Comparison of ENCODE assay signal across 18 mouse cellular contexts in the genomic region with DNA sequence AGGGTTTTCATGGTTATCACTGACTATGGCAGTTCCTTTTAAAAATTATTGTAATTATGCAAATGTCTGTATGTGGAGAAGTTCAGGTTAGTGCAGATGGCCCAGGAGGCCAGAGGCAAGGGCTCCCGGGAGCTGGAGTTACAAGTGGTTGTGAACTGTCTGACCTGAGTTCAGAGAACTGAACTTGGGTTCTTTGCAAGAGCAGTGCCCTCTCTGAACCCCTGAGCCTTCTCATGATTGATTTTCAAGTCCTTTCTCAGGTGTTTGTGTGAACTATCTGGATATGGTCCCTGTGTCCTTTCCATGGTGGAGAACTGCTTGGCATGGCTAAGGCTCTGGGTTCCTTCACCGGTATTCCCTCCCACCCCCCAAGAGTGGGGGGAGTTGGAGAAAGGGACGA. TPM values are rescaled to one million over a fixed set of nuclear protein-coding genes. Genes with fewer than 3 reads are reported as not detected.
A peak's percentile ranks its signal among the peaks of the same experiment; 100 is the strongest.
DNase-seq lines count a peak whose midpoint lies in the region; ATAC-seq and TF ChIP-seq lines count a peak whose summit lies in the region.
"Had no signal": no experiment of that assay in that cellular context is flagged by ENCODE, and none has a peak within 500 bp of the region (broad histone marks: within the 10 kb centered on the region; RNA-seq: fewer than 3 reads in every experiment).

No protein-coding gene starts in this region.

- peak overlapping the region; percentile 7; the same call in 1 of the 2 replicates for H3K4me2 ChIP-seq in liver, postnatal 0 days (ENCODE audit: low read depth, low read length)
- no peak overlapping the region for H3K4me2 ChIP-seq in forebrain, embryonic 13.5 days
- H3K4me2 ChIP-seq: forebrain, embryonic 12.5 days; heart, embryonic 12.5 days; hindbrain, embryonic 15.5 days; limb, embryonic 15.5 days had no signal

- no peak for TF ChIP-seq POLR2A in heart, adult 2 months (IDR thresholded peaks at IDR 0.05; ENCODE audit: insufficient read depth, low read depth, low read length)

- intact Hi-C loops in heart, adult 2 months (cut with DNase I) = loop anchor here (1.0 to 5.0 kb wide), 3 partner anchors 19 to 96 kb away; no protein-coding TSS in a partner anchor
- intact Hi-C loops in heart, postnatal 14 days (cut with DNase I) = loop anchor here (1.0 kb wide), 1 partner anchor 96 kb away; no protein-coding TSS in a partner anchor
- intact Hi-C loops in left cerebral cortex, adult 2 months (cut with DNase I) = loop anchor here (1.0 kb wide), 1 partner anchor 96 kb away; no protein-coding TSS in a partner anchor
- intact Hi-C loops in left cerebral cortex, postnatal 25 days (cut with DNase I) = loop anchor here (1.0 kb wide), 1 partner anchor 96 kb away; no protein-coding TSS in a partner anchor

- no peaks in the 10 kb centered on the region for H3K9me3 ChIP-seq in liver, postnatal 0 days (ENCODE audit: low read length)
- no peaks in the 10 kb centered on the region for H3K9me3 ChIP-seq in forebrain, embryonic 13.5 days (replicated peaks)
- H3K9me3 ChIP-seq: forebrain, embryonic 12.5 days; heart, embryonic 12.5 days; hindbrain, embryonic 10.5 days; hindbrain, embryonic 15.5 days; limb, embryonic 10.5 days; limb, embryonic 15.5 days had no signal

- TF ChIP-seq EP300 in heart, adult 2 months (IDR thresholded peaks at IDR 0.05; ENCODE audit: insufficient read depth, low read depth, low read length) = no peak
- no peak for TF ChIP-seq EP300 in liver, postnatal 0 days (IDR thresholded peaks at IDR 0.05; ENCODE audit: low read depth)

- peaks cover 12% of the 10 kb centered on the region for H3K4me1 ChIP-seq in heart, adult 2 months (ENCODE audit: control insufficient read depth, insufficient read depth, low read length)
- peaks cover 33% of the 10 kb centered on the region for H3K4me1 ChIP-seq in brown adipose tissue, adult 24 weeks (ENCODE audit: control insufficient read depth, insufficient read depth, insufficient read length, low read length)
- H3K4me1 ChIP-seq in liver, postnatal 0 days (ENCODE audit: insufficient read depth) = peaks cover 6% of the 10 kb centered on the region; the same call in 1 of the 2 replicates
- no peaks in the 10 kb centered on the region for H3K4me1 ChIP-seq in forebrain, embryonic 13.5 days
- H3K4me1 ChIP-seq: forebrain, embryonic 12.5 days; hindbrain, embryonic 15.5 days; limb, embryonic 10.5 days; limb, embryonic 15.5 days had no signal

- 86% methylated on average over 3 of the region's 3 CpGs for WGBS in heart, adult 2 months
- WGBS in liver, postnatal 0 days (ENCODE audit: insufficient replicate concordance) = 65% methylated on average over 3 of the region's 3 CpGs
- 91% methylated on average over 3 of the region's 3 CpGs for WGBS in forebrain, embryonic 13.5 days

- no peak overlapping the region for H3K4me3 ChIP-seq in heart, adult 2 months
- H3K4me3 ChIP-seq in left cerebral cortex, adult 2 months = no peak overlapping the region
- H3K4me3 ChIP-seq in brown adipose tissue, adult 24 weeks (ENCODE audit: insufficient read depth, low read depth, low read length) = no peak overlapping the region
- no peak overlapping the region for H3K4me3 ChIP-seq in liver, postnatal 0 days (ENCODE audit: low read depth, low read length)
- H3K4me3 ChIP-seq in forebrain, embryonic 13.5 days = no peak overlapping the region
- H3K4me3 ChIP-seq: erythroblast, embryonic 14.5 days; forebrain, embryonic 12.5 days; heart, embryonic 12.5 days; hindbrain, embryonic 10.5 days; hindbrain, embryonic 15.5 days; limb, embryonic 10.5 days; limb, embryonic 15.5 days had no signal

- H3K79me2 ChIP-seq in heart, adult 2 months (replicated peaks; ENCODE audit: control insufficient read depth, insufficient read depth, low read length) = no peaks in the 10 kb centered on the region

- no peaks in the 10 kb centered on the region for H3K27me3 ChIP-seq in heart, adult 2 months (ENCODE audit: control insufficient read depth, insufficient read depth, low read length)
- no peaks in the 10 kb centered on the region for H3K27me3 ChIP-seq in liver, postnatal 0 days (ENCODE audit: insufficient read depth, low read length)
- no peaks in the 10 kb centered on the region for H3K27me3 ChIP-seq in forebrain, embryonic 13.5 days
- H3K27me3 ChIP-seq: forebrain, embryonic 12.5 days; hindbrain, embryonic 15.5 days; limb, embryonic 15.5 days had no signal

- H3K36me3 ChIP-seq in heart, adult 2 months (ENCODE audit: control insufficient read depth, insufficient read depth, low read length) = peaks cover 6% of the 10 kb centered on the region; the same call in 1 of the 2 replicates
- H3K36me3 ChIP-seq in liver, postnatal 0 days (replicated peaks; ENCODE audit: insufficient read depth, low read length) = peaks cover 60% of the 10 kb centered on the region
- H3K36me3 ChIP-seq in forebrain, embryonic 13.5 days (ENCODE audit: poor library complexity, severe bottlenecking) = peaks cover 85% of the 10 kb centered on the region

- H3K27ac ChIP-seq in heart, adult 2 months = peak overlapping the region; percentile 27; the same call in 1 of the 2 replicates
- peak overlapping the region; percentile 37; the same call in 1 of the 2 replicates for H3K27ac ChIP-seq in left cerebral cortex, adult 2 months
- peak overlapping the region; percentile 32; the same call in 1 of the 2 replicates for H3K27ac ChIP-seq in brown adipose tissue, adult 24 weeks (replicated peaks; ENCODE audit: low read depth, low read length)
- peak overlapping the region; percentile 74 for H3K27ac ChIP-seq in liver, postnatal 0 days (ENCODE audit: low read depth)
- H3K27ac ChIP-seq in forebrain, embryonic 13.5 days = no peak overlapping the region
- H3K27ac ChIP-seq: forebrain, embryonic 12.5 days; hindbrain, embryonic 10.5 days; hindbrain, embryonic 15.5 days; limb, embryonic 10.5 days; limb, embryonic 15.5 days had no signal

- no peak overlapping the region for H3K9ac ChIP-seq in heart, adult 2 months (ENCODE audit: low read depth, low read length)
- H3K9ac ChIP-seq in liver, postnatal 0 days (replicated peaks) = no peak overlapping the region
- H3K9ac ChIP-seq in forebrain, embryonic 13.5 days = no peak overlapping the region
- H3K9ac ChIP-seq: forebrain, embryonic 12.5 days; heart, embryonic 12.5 days; hindbrain, embryonic 15.5 days; limb, embryonic 15.5 days had no signal

- peak; percentile 61 for ATAC-seq in liver, postnatal 0 days
- no peak for ATAC-seq in forebrain, embryonic 13.5 days
- ATAC-seq: activated CD4-positive, CD25-positive, alpha-beta regulatory T cell, adult 4 months; inflammation-experienced regulatory T-cells, adult 6 months had no signal

- no peak for TF ChIP-seq CTCF in heart, adult 2 months (IDR thresholded peaks at IDR 0.05)
- no peak for TF ChIP-seq CTCF in left cerebral cortex, adult 2 months (IDR thresholded peaks at IDR 0.05)
- no peak for TF ChIP-seq CTCF in liver, postnatal 0 days (IDR thresholded peaks at IDR 0.05; ENCODE audit: low read depth)

- no peak for DNase-seq in heart, adult 2 months
- DNase-seq in heart, postnatal 14 days = no peak
- DNase-seq in left cerebral cortex, adult 2 months (ENCODE audit: extremely low spot score in 1 of 2, low spot score in 2 of 2) = no peak
- DNase-seq in left cerebral cortex, postnatal 25 days (ENCODE audit: low spot score in 2 of 2) = no peak
- DNase-seq in liver, postnatal 0 days = no peak
- DNase-seq: lung, adult 2 months; thymus, postnatal 25 days had no signal

RNA-seq across cellular contexts. Expression of a gene that starts 14.7 kb away (rescaled TPM):
- total RNA-seq in heart, adult 2 months (2021) = 10 to 100 TPM in 1 of 2 experiments, 1 to 10 TPM in 1; 9.3 to 11.2 TPM
- 9.5 and 10.3 TPM in 2 replicates for polyA plus RNA-seq in heart, adult 2 months (2012; rRNA removed)
- 10 to 100 TPM; 11.4 to 11.9 TPM for total RNA-seq in heart, postnatal 14 days (2021)
- total RNA-seq in left cerebral cortex, adult 2 months (2021) = 10 to 100 TPM; 30.2 to 30.8 TPM
- total RNA-seq in left cerebral cortex, postnatal 25 days (2021) = 10 to 100 TPM; 29.7 to 30.7 TPM
- polyA plus RNA-seq in brown adipose tissue, adult 24 weeks (2012; ENCODE audit: insufficient read depth, insufficient read length, missing spikeins) = 21.9 and 23.3 TPM in 2 replicates
- polyA plus RNA-seq in liver, postnatal 0 days (2015; fragmentation: Nextera tagmentation; extraction: Ambion mirVana) = 19.3 and 20.8 TPM in 2 replicates
- 67.0 and 77.0 TPM in 2 replicates for polyA plus RNA-seq in forebrain, embryonic 13.5 days (2015; fragmentation: Nextera tagmentation; extraction: Ambion mirVana)

RNA-seq across cellular contexts. Expression of a gene that starts 14.7 kb away (rescaled TPM):
- total RNA-seq in heart, adult 2 months (2021) = 1 to 10 TPM; 3.2 to 4.6 TPM
- polyA plus RNA-seq in heart, adult 2 months (2012; rRNA removed) = 5.9 and 6.5 TPM in 2 replicates
- 1 to 10 TPM; 6.8 to 7.7 TPM for total RNA-seq in heart, postnatal 14 days (2021)
- total RNA-seq in left cerebral cortex, adult 2 months (2021) = 10 to 100 TPM; 15.7 to 23.5 TPM
- total RNA-seq in left cerebral cortex, postnatal 25 days (2021) = 10 to 100 TPM; 18.8 to 19.0 TPM
- 23.4 and 27.8 TPM in 2 replicates for polyA plus RNA-seq in brown adipose tissue, adult 24 weeks (2012; ENCODE audit: insufficient read depth, insufficient read length, missing spikeins)
- 291 and 304 TPM in 2 replicates for polyA plus RNA-seq in liver, postnatal 0 days (2015; fragmentation: Nextera tagmentation; extraction: Ambion mirVana)
- polyA plus RNA-seq in forebrain, embryonic 13.5 days (2015; fragmentation: Nextera tagmentation; extraction: Ambion mirVana) = 23.3 and 28.6 TPM in 2 replicates

RNA-seq across cellular contexts. Expression of a gene that starts 29.4 kb away (rescaled TPM):
- total RNA-seq in heart, adult 2 months (2021) = 1 to 10 TPM; 7.4 to 9.4 TPM
- 10.1 and 12.6 TPM in 2 replicates for polyA plus RNA-seq in heart, adult 2 months (2012; rRNA removed)
- total RNA-seq in heart, postnatal 14 days (2021) = 10 to 100 TPM; 15.7 to 16.9 TPM
- 10 to 100 TPM; 34.0 to 34.1 TPM for total RNA-seq in left cerebral cortex, adult 2 months (2021)
- 10 to 100 TPM; 33.3 to 34.1 TPM for total RNA-seq in left cerebral cortex, postnatal 25 days (2021)
- polyA plus RNA-seq in brown adipose tissue, adult 24 weeks (2012; ENCODE audit: insufficient read depth, insufficient read length, missing spikeins) = 11.6 and 14.3 TPM in 2 replicates
- polyA plus RNA-seq in liver, postnatal 0 days (2015; fragmentation: Nextera tagmentation; extraction: Ambion mirVana) = 23.8 and 26.0 TPM in 2 replicates
- 47.5 and 50.2 TPM in 2 replicates for polyA plus RNA-seq in forebrain, embryonic 13.5 days (2015; fragmentation: Nextera tagmentation; extraction: Ambion mirVana)

RNA-seq across cellular contexts. Expression of a gene that starts 40.9 kb away (rescaled TPM):
- total RNA-seq in heart, adult 2 months (2021) = 10 to 100 TPM; 12.8 to 13.0 TPM
- polyA plus RNA-seq in heart, adult 2 months (2012; rRNA removed) = 17.9 and 25.3 TPM in 2 replicates
- total RNA-seq in heart, postnatal 14 days (2021) = 10 to 100 TPM; 18.5 to 19.0 TPM
- total RNA-seq in left cerebral cortex, adult 2 months (2021) = 10 to 100 TPM; 10.3 to 12.2 TPM
- total RNA-seq in left cerebral cortex, postnatal 25 days (2021) = 10 to 100 TPM; 11.4 to 11.5 TPM
- polyA plus RNA-seq in brown adipose tissue, adult 24 weeks (2012; ENCODE audit: insufficient read depth, insufficient read length, missing spikeins) = 16.5 and 18.5 TPM in 2 replicates
- 26.3 and 29.3 TPM in 2 replicates for polyA plus RNA-seq in liver, postnatal 0 days (2015; fragmentation: Nextera tagmentation; extraction: Ambion mirVana)
- polyA plus RNA-seq in forebrain, embryonic 13.5 days (2015; fragmentation: Nextera tagmentation; extraction: Ambion mirVana) = 15.9 and 16.6 TPM in 2 replicates
